Mouse (Mus musculus): ENCODE results near the gene Fgf4. TPM values are rescaled to one million over a fixed set of nuclear protein-coding genes. Genes with fewer than 3 reads are reported as not detected.
"Not testable (repeated sequence)": the region's sequence is repeated elsewhere in the genome, so short reads cannot be mapped to it uniquely, and the experiment has no call there.

Gene Fgf4
- polyA plus RNA-seq, 1 experiment from 2014 or later = not detected

DNA sequence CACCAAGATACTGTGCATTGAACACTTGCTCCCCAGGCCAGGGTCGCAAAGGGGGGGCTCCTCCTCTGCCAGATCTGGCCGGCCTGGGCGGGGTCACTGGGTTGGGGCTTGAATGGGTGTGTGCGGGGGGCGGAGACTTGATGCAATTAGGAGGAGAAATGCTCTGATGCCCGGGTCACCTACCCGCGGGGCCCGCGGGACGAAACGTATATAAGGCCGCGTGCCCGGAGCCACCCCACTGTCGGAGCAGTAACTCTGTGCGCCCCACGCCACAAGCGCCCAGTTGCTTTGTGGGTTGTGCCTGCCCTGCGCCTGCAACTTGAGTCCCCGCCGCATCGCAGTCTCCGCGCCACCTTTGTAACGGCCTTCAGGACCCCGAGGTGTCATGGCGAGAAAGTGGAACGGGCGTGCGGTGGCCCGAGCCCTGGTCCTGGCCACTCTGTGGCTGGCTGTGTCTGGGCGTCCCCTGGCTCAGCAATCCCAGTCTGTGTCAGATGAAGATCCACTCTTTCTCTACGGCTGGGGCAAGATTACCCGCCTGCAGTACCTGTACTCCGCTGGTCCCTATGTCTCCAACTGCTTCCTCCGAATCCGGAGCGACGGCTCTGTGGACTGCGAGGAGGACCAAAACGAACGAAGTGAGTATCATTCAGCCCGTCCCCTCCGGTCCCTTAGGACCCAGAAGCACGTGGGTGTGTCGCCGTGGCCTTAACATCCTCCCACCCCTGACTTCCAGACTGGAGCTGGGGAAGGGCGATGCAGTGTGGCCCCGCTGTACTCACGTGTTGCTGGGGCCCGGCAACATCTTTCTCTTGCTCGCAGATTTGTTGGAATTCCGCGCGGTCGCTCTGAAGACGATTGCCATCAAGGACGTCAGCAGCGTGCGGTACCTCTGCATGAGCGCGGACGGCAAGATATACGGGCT is 49.4 kb downstream of the Fgf4 start, which contains the start of gene Fgf15:
Gene Fgf15 (plus strand): TSS at position 238 of the 925 bp plus-strand sequence.
- peaks cover 72% of the 10 kb centered on the region for H3K4me1 ChIP-seq
- peak; percentile 69 for DNase-seq (ENCODE audit: extremely low spot score, low spot score)
- no peaks in the 10 kb centered on the region for H3K9me3 ChIP-seq
- peaks cover 23% of the 10 kb centered on the region for H3K36me3 ChIP-seq (replicated peaks)
- H3K27ac ChIP-seq = peak within 1 kb of the TSS; percentile 89
- peak within 1 kb of the TSS; percentile 64 for H3K4me3 ChIP-seq
- WGBS = under 1% methylated on average over 65 of the region's 65 CpGs
- H3K27me3 ChIP-seq (ENCODE audit: poor library complexity, severe bottlenecking) = peaks cover 100% of the 10 kb centered on the region

DNA sequence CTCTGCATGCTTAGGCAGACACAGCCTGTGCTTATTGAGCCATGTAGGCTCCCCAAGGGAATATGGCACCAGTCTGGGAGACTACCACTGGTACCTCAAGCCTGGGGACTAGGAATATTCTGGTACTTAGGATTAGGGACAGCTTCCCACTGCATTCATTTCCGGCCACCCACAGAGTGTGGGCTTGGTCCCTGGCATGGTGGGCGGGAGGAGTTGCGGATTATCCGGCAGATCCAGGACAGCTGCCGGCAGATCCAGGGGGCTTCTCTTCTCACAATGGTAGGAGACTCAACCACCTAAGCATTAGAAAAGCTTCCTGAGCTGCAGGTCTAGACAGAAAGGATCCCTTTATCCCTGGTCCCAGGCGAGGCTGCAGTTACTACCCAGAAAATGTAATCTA is 51.3 kb downstream of the Fgf4 start:
- Histone ChIP-seq H3K36me3 (replicated peaks) (peaks cover 28% of the 10 kb centered on the region), H3K27me3 (ENCODE audit: poor library complexity, severe bottlenecking) (peaks cover 86% of the 10 kb centered on the region), H3K27ac (peak overlapping the region; percentile 89; the same call in 1 of the 2 replicates), H3K4me3 (peak overlapping the region; percentile 64), H3K4me1 (peaks cover 65% of the 10 kb centered on the region), H3K9me3 (no peaks in the 10 kb centered on the region)
- DNase-seq (ENCODE audit: extremely low spot score, low spot score) = no peak
- 11% methylated on average over 6 of the region's 6 CpGs for WGBS

DNA sequence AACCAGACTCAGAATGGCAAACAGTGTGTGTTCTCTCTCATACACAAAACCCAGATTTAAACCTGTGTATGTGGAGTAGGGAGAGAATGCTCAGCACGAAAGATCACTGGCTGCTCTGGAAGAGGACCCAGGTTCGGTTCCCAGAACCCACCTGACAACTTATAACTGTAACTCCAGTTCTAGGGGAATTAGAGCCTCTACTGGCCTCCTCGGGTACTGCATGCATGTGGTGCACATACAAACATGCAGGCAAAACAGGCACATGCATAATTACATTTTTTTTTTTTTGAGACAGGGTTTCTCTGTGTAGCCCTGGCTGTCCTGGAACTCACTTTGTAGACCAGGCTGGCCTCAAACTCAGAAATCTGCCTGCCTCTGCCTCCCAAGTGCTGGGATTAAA is 58.3 kb downstream of the Fgf4 start:
- peaks cover 28% of the 10 kb centered on the region for H3K36me3 ChIP-seq (replicated peaks)
- H3K27me3 ChIP-seq (ENCODE audit: poor library complexity, severe bottlenecking) = peaks cover 44% of the 10 kb centered on the region
- peaks cover 16% of the 10 kb centered on the region for H3K4me1 ChIP-seq
- DNase-seq (ENCODE audit: extremely low spot score, low spot score); H3K9me3 ChIP-seq; H3K27ac ChIP-seq; H3K4me3 ChIP-seq: not testable (repeated sequence)
- WGBS = 93% methylated on average over 3 of the region's 3 CpGs

DNA sequence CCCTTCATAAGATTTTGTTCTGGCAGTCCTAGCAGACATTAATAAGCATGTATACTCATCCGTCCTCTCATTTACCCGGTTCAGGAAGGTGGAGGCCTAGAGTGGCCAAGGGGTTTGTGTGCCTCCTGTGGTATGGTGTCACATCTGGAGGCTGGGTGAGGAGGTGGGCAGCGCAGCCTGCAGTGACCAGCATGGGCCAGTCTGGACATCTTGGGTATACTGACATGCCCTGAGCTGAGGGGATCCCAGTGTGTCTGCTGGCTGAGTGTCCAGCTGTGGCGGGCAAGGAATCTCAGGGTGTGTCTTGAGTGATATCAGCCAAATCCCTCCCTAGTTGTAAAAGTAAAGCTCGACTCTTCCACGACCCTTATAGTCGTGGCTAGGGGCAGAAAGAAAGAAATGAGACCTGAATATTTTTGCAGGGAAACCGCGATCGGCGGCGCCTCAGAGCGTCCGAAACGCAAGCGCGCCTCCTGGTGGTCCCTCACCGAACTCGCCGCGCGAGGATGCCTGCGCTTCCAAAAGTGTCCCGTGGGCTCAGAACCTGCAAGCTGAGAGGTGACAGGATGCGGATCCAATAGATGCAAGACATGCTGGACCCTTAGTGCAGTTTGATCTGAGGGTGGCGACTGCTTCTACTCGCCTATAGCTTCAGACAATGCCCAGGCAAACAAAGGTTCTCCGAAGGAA is 59.7 kb downstream of the Fgf4 start:
- peaks cover 15% of the 10 kb centered on the region for H3K4me1 ChIP-seq
- H3K4me3 ChIP-seq = peak overlapping the region; percentile 32
- peaks cover 31% of the 10 kb centered on the region for H3K27me3 ChIP-seq (ENCODE audit: poor library complexity, severe bottlenecking)
- peak; percentile 74 for DNase-seq (ENCODE audit: extremely low spot score, low spot score)
- peak overlapping the region; percentile 61; the same call in 1 of the 2 replicates for H3K27ac ChIP-seq
- H3K9me3 ChIP-seq = peaks cover 9% of the 10 kb centered on the region
- peaks cover 22% of the 10 kb centered on the region for H3K36me3 ChIP-seq (replicated peaks)
- WGBS = 11% methylated on average over 28 of the region's 28 CpGs

DNA sequence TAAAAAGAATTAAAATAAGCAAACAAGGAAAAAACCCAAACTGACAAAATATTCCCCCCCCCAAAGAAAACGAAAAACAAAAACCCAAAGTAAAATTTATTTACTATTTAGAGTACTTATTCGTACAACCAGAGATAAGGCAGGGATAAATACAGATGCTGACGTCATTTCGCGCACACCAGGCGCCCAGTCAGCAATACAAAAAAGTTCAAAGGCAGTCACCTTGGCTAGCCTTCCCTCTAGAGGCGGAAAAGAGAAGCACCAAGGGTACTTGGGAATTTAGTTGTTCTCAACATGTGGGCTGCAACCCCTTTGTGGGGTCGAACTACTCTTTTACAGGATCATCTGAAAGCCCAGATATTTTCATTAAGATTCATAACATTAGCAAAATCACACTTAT is 60.6 kb downstream of the Fgf4 start:
- WGBS = 22% methylated on average over 8 of the region's 8 CpGs
- DNase-seq (ENCODE audit: extremely low spot score, low spot score) = no peak

DNA sequence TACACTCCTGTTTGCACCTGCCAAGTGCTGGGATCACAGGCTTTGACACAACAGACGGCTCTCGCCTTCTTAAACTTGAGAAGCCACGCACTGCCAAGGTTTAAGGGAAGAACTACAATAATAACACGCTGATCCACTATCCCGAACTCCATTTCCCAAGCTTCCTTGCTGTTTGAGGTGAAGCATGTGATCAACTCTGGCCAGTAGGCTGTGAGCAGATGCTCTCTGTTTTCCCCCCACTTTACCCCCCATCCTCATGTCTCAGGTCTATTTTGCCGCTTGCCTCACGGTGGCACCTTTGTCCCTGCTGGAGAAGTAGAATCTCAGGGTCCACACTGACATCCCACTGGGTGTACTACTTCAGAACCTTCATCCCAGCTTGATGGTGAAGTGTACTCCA is 61.5 kb downstream of the Fgf4 start:
- Histone ChIP-seq H3K36me3 (replicated peaks) (peaks cover 16% of the 10 kb centered on the region), H3K9me3 (peaks cover 9% of the 10 kb centered on the region)
- WGBS = 33% methylated on average over 7 of the region's 7 CpGs

More for the DNA sequence above, 60.6 kb downstream of the Fgf4 start:
- H3K4me1 ChIP-seq = peaks cover 15% of the 10 kb centered on the region
- H3K27ac ChIP-seq = no peak overlapping the region
- H3K4me3 ChIP-seq = no peak overlapping the region
- peaks cover 28% of the 10 kb centered on the region for H3K27me3 ChIP-seq (ENCODE audit: poor library complexity, severe bottlenecking)
- peaks cover 19% of the 10 kb centered on the region for H3K36me3 ChIP-seq (replicated peaks)
- H3K9me3 ChIP-seq = peaks cover 9% of the 10 kb centered on the region

DNA sequence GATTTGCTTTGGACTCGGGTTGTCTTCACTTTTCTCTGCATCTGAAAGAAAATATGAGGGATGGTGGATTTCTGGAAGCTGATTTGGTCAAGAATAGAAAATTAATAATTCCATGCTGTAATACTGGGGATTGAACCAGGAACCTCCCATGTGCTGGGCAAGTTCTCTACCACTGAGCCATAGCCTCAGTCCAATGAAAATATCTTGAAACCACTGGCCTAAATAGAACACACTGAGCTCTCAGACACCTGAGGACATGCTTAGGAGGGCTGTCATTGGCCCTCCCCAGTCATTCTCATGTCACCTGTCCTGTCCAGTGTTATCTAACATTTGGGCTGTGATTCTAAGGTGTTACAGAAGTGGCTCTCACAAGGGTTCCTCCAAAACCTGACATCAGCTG is 64.0 kb downstream of the Fgf4 start:
- H3K9me3 ChIP-seq = no peaks in the 10 kb centered on the region
- 85% methylated on average over 1 of the region's 1 CpGs for WGBS
- H3K27ac ChIP-seq = no peak overlapping the region
- no peak for DNase-seq (ENCODE audit: extremely low spot score, low spot score)
- H3K4me1 ChIP-seq = peaks cover 30% of the 10 kb centered on the region
- H3K27me3 ChIP-seq (ENCODE audit: poor library complexity, severe bottlenecking) = peaks cover 26% of the 10 kb centered on the region
- H3K36me3 ChIP-seq (replicated peaks) = no peaks in the 10 kb centered on the region
- H3K4me3 ChIP-seq = no peak overlapping the region

More for the DNA sequence above, 61.5 kb downstream of the Fgf4 start:
- Histone ChIP-seq H3K27ac (no peak overlapping the region), H3K4me1 (peaks cover 15% of the 10 kb centered on the region), H3K27me3 (ENCODE audit: poor library complexity, severe bottlenecking) (peaks cover 28% of the 10 kb centered on the region), H3K4me3 (no peak overlapping the region)
- DNase-seq (ENCODE audit: extremely low spot score, low spot score) = no peak

DNA sequence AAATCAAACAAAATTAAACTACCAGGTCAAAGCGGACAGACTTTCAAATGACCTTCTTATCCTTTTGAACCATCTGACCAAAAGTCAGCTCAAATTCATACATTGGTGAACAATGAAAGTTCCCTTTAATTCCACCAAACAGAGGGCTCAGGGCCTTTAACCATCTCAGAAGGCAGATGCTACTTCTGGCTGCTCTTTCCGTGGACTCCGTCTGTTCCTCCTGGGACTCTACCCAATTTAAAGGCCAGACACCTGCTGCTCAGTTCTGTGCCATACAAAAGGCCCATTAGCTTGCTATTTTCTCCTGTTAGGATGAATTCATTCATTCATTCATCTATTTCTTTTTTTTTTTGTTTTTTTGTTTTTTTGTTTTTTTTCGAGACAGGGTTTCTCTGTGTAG is 65.7 kb downstream of the Fgf4 start:
- Histone ChIP-seq H3K27me3 (ENCODE audit: poor library complexity, severe bottlenecking) (0 out of 2 replicates have a peak, but pooled peaks cover 11% of the 10 kb centered on the region), H3K9me3 (no peaks in the 10 kb centered on the region), H3K4me3 (no peak overlapping the region), H3K27ac (no peak overlapping the region), H3K4me1 (peaks cover 22% of the 10 kb centered on the region), H3K36me3 (replicated peaks) (peaks cover 9% of the 10 kb centered on the region)
- no peak for DNase-seq (ENCODE audit: extremely low spot score, low spot score)
- WGBS = 80% methylated on average over 4 of the region's 4 CpGs

DNA sequence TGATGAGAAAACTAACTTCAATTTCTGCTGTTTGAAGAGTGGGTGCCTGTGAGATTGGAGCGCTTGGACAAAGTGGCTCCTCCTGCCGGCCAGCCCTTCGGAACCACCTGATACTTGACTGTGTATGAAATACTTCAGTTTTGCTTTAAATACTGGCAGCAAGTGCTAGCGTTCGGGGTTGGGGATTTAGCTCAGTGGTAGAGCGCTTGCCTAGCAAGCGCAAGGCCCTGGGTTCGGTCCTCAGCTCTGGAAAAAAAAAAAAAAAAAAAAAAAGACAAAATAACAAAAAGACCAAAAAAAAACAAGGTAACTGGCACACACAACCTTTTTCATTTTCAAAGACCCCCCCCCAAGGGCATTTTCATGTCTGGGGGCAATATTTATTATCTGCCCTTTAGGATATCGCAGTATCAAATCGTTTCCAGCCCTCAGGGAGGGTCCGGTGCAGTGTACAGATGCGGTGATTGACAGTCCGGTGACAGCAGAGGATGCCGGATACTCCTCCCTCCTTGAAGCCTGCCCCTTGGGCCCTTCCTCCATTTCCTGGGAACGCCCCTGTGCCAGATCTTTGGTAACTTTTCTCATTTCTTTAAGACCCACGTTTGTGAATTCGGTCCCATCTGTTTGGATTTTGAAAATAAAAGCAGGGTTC is 67.3 kb downstream of the Fgf4 start:
- 7% methylated on average over 17 of the region's 17 CpGs for WGBS
- Histone ChIP-seq H3K27me3 (ENCODE audit: poor library complexity, severe bottlenecking) (no peaks in the 10 kb centered on the region), H3K27ac (peak overlapping the region; percentile 84), H3K36me3 (replicated peaks) (peaks cover 21% of the 10 kb centered on the region), H3K4me1 (peaks cover 19% of the 10 kb centered on the region), H3K4me3 (peak overlapping the region; percentile 89), H3K9me3 (no peaks in the 10 kb centered on the region)
- DNase-seq (ENCODE audit: extremely low spot score, low spot score) = no peak

Other genes with a start within 250 kb of the Fgf4 start
- 17.9 and 22.3 TPM in 2 replicates for gene Ano1, start 95.4 kb upstream of the Fgf4 start, polyA plus RNA-seq (2016; fragmentation: Nextera tagmentation; extraction: Ambion mirVana)
- gene Fgf3, start 9.3 kb upstream of the Fgf4 start, polyA plus RNA-seq (2016; fragmentation: Nextera tagmentation; extraction: Ambion mirVana) = 0.98 and 1.2 TPM in 2 replicates
- 60.7 and 78.7 TPM in 2 replicates for gene Fgf15, start 49.2 kb downstream of the Fgf4 start, polyA plus RNA-seq (2016; fragmentation: Nextera tagmentation; extraction: Ambion mirVana)
- 24.6 and 26.7 TPM in 2 replicates for gene LTO1, start 67.7 kb downstream of the Fgf4 start, polyA plus RNA-seq (2016; fragmentation: Nextera tagmentation; extraction: Ambion mirVana)
- 233 and 246 TPM in 2 replicates for gene Ccnd1, start 92.6 kb downstream of the Fgf4 start, polyA plus RNA-seq (2016; fragmentation: Nextera tagmentation; extraction: Ambion mirVana)